Mouse (Mus musculus) bone marrow macrophage, adult 2 months (primary cell): ENCODE results near the gene Nkx6-1.

Source experiments
- CTCF ChIP-seq: IDR thresholded peaks from 2 replicates; pipeline ENCODE4 v1.5.1; 2012; ENCODE audit warnings: low read depth, mild to moderate bottlenecking, low read length, moderate library complexity
- POLR2A ChIP-seq: IDR thresholded peaks from 2 replicates; pipeline ENCODE4 v1.6.1; 2012; ENCODE audit warnings: mild to moderate bottlenecking, low read depth, low read length, borderline replicate concordance

GRCm38 (mm10) chr5:101700607-101701006 is 35.8 kb upstream of the Nkx6-1 start:
- TF ChIP-seq CTCF = no peak
- TF ChIP-seq POLR2A = no peak
